Mouse (Mus musculus): ENCODE data around the gene Rhox4a.
"Not testable (repeated sequence)": the region's sequence is repeated elsewhere in the genome, so short reads cannot be mapped to it uniquely, and the experiment has no call there.

- TF ChIP-seq CTCF (IDR thresholded peaks at IDR 0.05; ENCODE audit: low read depth, low read length); GATA1 (IDR thresholded peaks at IDR 0.05; ENCODE audit: borderline replicate concordance, low read length); POLR2AphosphoS5 (IDR thresholded peaks at IDR 0.05; ENCODE audit: insufficient replicate concordance, low read depth, low read length); TAL1 (conservative IDR thresholded peaks at IDR 0.05; ENCODE audit: low read depth, low read length); GATA2 (IDR thresholded peaks at IDR 0.05; ENCODE audit: borderline replicate concordance, low read depth, low read length): not testable (repeated sequence)
Observed at GRCm38 (mm10) chrX:37244676-37245075, 20.5 kb upstream of the Rhox4a start, which contains the start of gene Rhox2a.
